Mouse (Mus musculus) MEL (cell line): ENCODE results near the gene A630095N17Rik.
A peak's percentile ranks its signal among the peaks of the same experiment; 100 is the strongest.

Experiments
- CTCF ChIP-seq, 3 experiments: IDR thresholded peaks in 2 of 3; conservative IDR thresholded peaks in 1 of 3; 2 replicates each; pipeline ENCODE4 v1.5.1; 2011 to 2012; ENCODE audit warnings: low read length in 3 of 3, low read depth in 2 of 3, mild to moderate bottlenecking in 2 of 3, improper control_type of control experiment in 1 of 3, inconsistent platforms in 1 of 3, mixed read lengths in 1 of 3, moderate library complexity in 1 of 3; ENCODE audit not compliant: control insufficient read depth in 1 of 3, insufficient read depth in 1 of 3, poor library complexity in 1 of 3, severe bottlenecking in 1 of 3
- GATA1 ChIP-seq: IDR thresholded peaks from 2 replicates; pipeline ENCODE4 v1.6.1; 2011; ENCODE audit warnings: low read depth, low read length, improper control_type of control experiment

GRCm38 (mm10) chr1:75225473-75225872 lies 6.4 kb downstream of the A630095N17Rik start:
- TF ChIP-seq CTCF (IDR thresholded peaks at IDR 0.05 in 2 of 3, conservative IDR thresholded peaks at IDR 0.05 in 1 of 3; ENCODE audit: control insufficient read depth in 1 of 3, insufficient read depth in 1 of 3, low read depth in 2 of 3, low read length in 3 of 3, poor library complexity in 1 of 3, severe bottlenecking in 1 of 3) (no peak), GATA1 (peak; percentile 76)
